Mouse (Mus musculus) brain, embryonic 14.5 days (tissue): ENCODE measurements around the gene Rtn4rl1.

Experiments
- CTCF ChIP-seq: fragments of 200-500 bp; IDR thresholded peaks from 2 replicates; pipeline ENCODE4 v1.5.1; 2012; ENCODE audit warnings: inconsistent platforms, mild to moderate bottlenecking, moderate library complexity, borderline replicate concordance; ENCODE audit not compliant: insufficient read depth, insufficient read length; ENCODE audit errors: extremely low read depth
- POLR2A ChIP-seq: fragments of 200-500 bp; IDR thresholded peaks from 2 replicates; pipeline ENCODE4 v1.6.1; 2012; ENCODE audit warnings: mild to moderate bottlenecking, inconsistent platforms, borderline replicate concordance; ENCODE audit not compliant: poor library complexity, insufficient read depth, insufficient read length, severe bottlenecking; ENCODE audit errors: extremely low read depth

- TF ChIP-seq POLR2A (no peak), CTCF (no peak)
Measured at GRCm38 (mm10) chr11:75196131-75196530, 2.5 kb downstream of the Rtn4rl1 start.
